Mouse (Mus musculus) kidney, embryonic 15.5 days (tissue): ENCODE measurements at regions not wholly inside any gene's neighbourhood (a gene's known extent, or its start where the extent isn't known, plus 50 kb on each side); places are given as distances from the start of the nearest gene placed in this dataset.

Source experiments
- ATAC-seq: fragments of 200-750 bp; cut with Nextera tagmentation; replicated peaks from 2 replicates; pipeline ENCODE4 v1.8.0; 2017; ENCODE audit warnings: moderate TSS enrichment; ENCODE audit not compliant: low FRiP score
- H3K27ac ChIP-seq: fragments of 300-500 bp; sonication (generic); 2 replicates; pipeline ENCODE4 v1.5.1; 2015; ENCODE audit warnings: mild to moderate bottlenecking, inconsistent platforms
- H3K27me3 ChIP-seq: fragments of 300-500 bp; sonication (generic); 2 replicates; pipeline ENCODE4 v1.6.1; 2015; ENCODE audit warnings: inconsistent platforms
- H3K36me3 ChIP-seq: fragments of 300-500 bp; sonication (generic); 2 replicates; pipeline ENCODE4 v1.6.1; 2015; ENCODE audit warnings: inconsistent platforms
- H3K4me1 ChIP-seq: fragments of 300-500 bp; sonication (generic); 2 replicates; pipeline ENCODE4 v1.6.1; 2015; ENCODE audit warnings: inconsistent platforms
- H3K4me2 ChIP-seq: fragments of 300-500 bp; sonication (generic); 2 replicates; pipeline ENCODE4 v1.6.1; 2015; ENCODE audit warnings: moderate library complexity, mild to moderate bottlenecking, inconsistent platforms
- H3K4me3 ChIP-seq: fragments of 300-500 bp; sonication (generic); replicated peaks from 2 replicates; pipeline ENCODE4 v1.5.1; 2015; ENCODE audit warnings: mild to moderate bottlenecking, inconsistent platforms
- H3K9ac ChIP-seq: fragments of 300-500 bp; sonication (generic); 2 replicates; pipeline ENCODE4 v1.6.1; 2015; ENCODE audit warnings: mild to moderate bottlenecking, inconsistent platforms
- H3K9me3 ChIP-seq: fragments of 300-500 bp; sonication (generic); replicated peaks from 2 replicates; pipeline ENCODE4 v1.6.1; 2016; ENCODE audit warnings: inconsistent platforms
- WGBS: fragments of 180-500 bp; shearing (Covaris S2); methylation state at CpG from one replicate; pipeline ENCODE4 v1.1.7; 2015; ENCODE audit warnings: mixed read lengths; 5-methylcytosine and 5-hydroxymethylcytosine counted together

GRCm38 (mm10) chr13:97676536-97677048, 83.8 kb downstream of the Gm10260 start:
- peaks cover 8% of the 10 kb centered on the region for H3K4me1 ChIP-seq
- no peak for ATAC-seq
- H3K4me3 ChIP-seq = no peak overlapping the region
- no peaks in the 10 kb centered on the region for H3K9me3 ChIP-seq
- no peak overlapping the region for H3K4me2 ChIP-seq
- no peak overlapping the region for H3K9ac ChIP-seq
- no peak overlapping the region for H3K27ac ChIP-seq
- H3K36me3 ChIP-seq = no peaks in the 10 kb centered on the region
- WGBS = 53% methylated on average over 8 of the region's 8 CpGs
- H3K27me3 ChIP-seq = 0 out of 2 replicates have a peak, but pooled peaks cover 4% of the 10 kb centered on the region

- H3K9ac ChIP-seq = no peak overlapping the region
- 62% methylated on average over 5 of the region's 5 CpGs for WGBS
- no peak for ATAC-seq
Measured at GRCm38 (mm10) chr13:97673107-97673506, 87.3 kb downstream of the Gm10260 start.

GRCm38 (mm10) chr13:97672038-97672675, 88.3 kb downstream of the Gm10260 start:
- ATAC-seq = no peak
- peaks cover 14% of the 10 kb centered on the region for H3K4me1 ChIP-seq
- H3K36me3 ChIP-seq = no peaks in the 10 kb centered on the region
- no peak overlapping the region for H3K27ac ChIP-seq
- no peaks in the 10 kb centered on the region for H3K9me3 ChIP-seq
- H3K4me3 ChIP-seq = no peak overlapping the region
- H3K4me2 ChIP-seq = no peak overlapping the region
- 0 out of 2 replicates have a peak, but pooled peaks cover 4% of the 10 kb centered on the region for H3K27me3 ChIP-seq
- WGBS = 79% methylated on average over 7 of the region's 7 CpGs
- no peak overlapping the region for H3K9ac ChIP-seq

More at GRCm38 (mm10) chr13:97673107-97673506, 87.3 kb downstream of the Gm10260 start:
- Histone ChIP-seq H3K9me3 (no peaks in the 10 kb centered on the region), H3K27me3 (0 out of 2 replicates have a peak, but pooled peaks cover 4% of the 10 kb centered on the region), H3K4me3 (no peak overlapping the region), H3K4me2 (no peak overlapping the region), H3K4me1 (peaks cover 14% of the 10 kb centered on the region), H3K27ac (no peak overlapping the region), H3K36me3 (no peaks in the 10 kb centered on the region)

GRCm38 (mm10) chr13:97669366-97669765, 91.1 kb downstream of the Gm10260 start:
- no peak for ATAC-seq
- Histone ChIP-seq H3K9ac (no peak overlapping the region), H3K27ac (0 out of 2 replicates have a peak overlapping the region, but pooled peaks have one; percentile 3), H3K4me2 (no peak overlapping the region), H3K36me3 (no peaks in the 10 kb centered on the region), H3K27me3 (0 out of 2 replicates have a peak, but pooled peaks cover 4% of the 10 kb centered on the region), H3K4me1 (peaks cover 7% of the 10 kb centered on the region; the same call in 1 of the 2 replicates), H3K9me3 (no peaks in the 10 kb centered on the region), H3K4me3 (no peak overlapping the region)
- WGBS = 66% methylated on average over 8 of the region's 8 CpGs

- ATAC-seq = no peak
- 0 out of 2 replicates have a peak overlapping the region, but pooled peaks have one; percentile 3 for H3K27ac ChIP-seq
- H3K4me3 ChIP-seq = no peak overlapping the region
- no peak overlapping the region for H3K4me2 ChIP-seq
- no peaks in the 10 kb centered on the region for H3K9me3 ChIP-seq
- 0 out of 2 replicates have a peak, but pooled peaks cover under 1% of the 10 kb centered on the region for H3K27me3 ChIP-seq
- no peaks in the 10 kb centered on the region for H3K36me3 ChIP-seq
- 60% methylated on average over 5 of the region's 5 CpGs for WGBS
- H3K4me1 ChIP-seq = peaks cover 7% of the 10 kb centered on the region; the same call in 1 of the 2 replicates
- no peak overlapping the region for H3K9ac ChIP-seq
Measured at GRCm38 (mm10) chr13:97668910-97669309, 91.5 kb downstream of the Gm10260 start.

- peaks cover 11% of the 10 kb centered on the region; the same call in 1 of the 2 replicates for H3K4me1 ChIP-seq
- 83% methylated on average over 7 of the region's 7 CpGs for WGBS
Measured at GRCm38 (mm10) chr13:97667313-97667712, 93.1 kb downstream of the Gm10260 start.

GRCm38 (mm10) chr13:97666761-97667160, 93.7 kb downstream of the Gm10260 start:
- Histone ChIP-seq H3K27ac (no peak overlapping the region), H3K9ac (no peak overlapping the region), H3K4me2 (no peak overlapping the region), H3K9me3 (no peaks in the 10 kb centered on the region), H3K4me3 (no peak overlapping the region), H3K27me3 (no peaks in the 10 kb centered on the region), H3K36me3 (no peaks in the 10 kb centered on the region), H3K4me1 (peaks cover 11% of the 10 kb centered on the region; the same call in 1 of the 2 replicates)
- no peak for ATAC-seq
- WGBS = 89% methylated on average over 4 of the region's 4 CpGs

More at GRCm38 (mm10) chr13:97667313-97667712, 93.1 kb downstream of the Gm10260 start:
- no peaks in the 10 kb centered on the region for H3K27me3 ChIP-seq
- no peak overlapping the region for H3K4me2 ChIP-seq
- no peak overlapping the region for H3K27ac ChIP-seq
- no peaks in the 10 kb centered on the region for H3K36me3 ChIP-seq
- H3K9me3 ChIP-seq = no peaks in the 10 kb centered on the region
- no peak overlapping the region for H3K4me3 ChIP-seq
- no peak for ATAC-seq
- no peak overlapping the region for H3K9ac ChIP-seq

GRCm38 (mm10) chr13:97665226-97665625, 95.2 kb downstream of the Gm10260 start:
- Histone ChIP-seq H3K27ac (no peak overlapping the region), H3K9me3 (no peaks in the 10 kb centered on the region), H3K9ac (no peak overlapping the region), H3K4me3 (no peak overlapping the region), H3K36me3 (no peaks in the 10 kb centered on the region), H3K27me3 (no peaks in the 10 kb centered on the region), H3K4me1 (peaks cover 11% of the 10 kb centered on the region; the same call in 1 of the 2 replicates), H3K4me2 (no peak overlapping the region)
- no peak for ATAC-seq
- WGBS = 86% methylated on average over 1 of the region's 1 CpGs

GRCm38 (mm10) chr13:97662741-97663140, 97.7 kb downstream of the Gm10260 start:
- Histone ChIP-seq H3K4me2 (no peak overlapping the region), H3K9me3 (no peaks in the 10 kb centered on the region), H3K27ac (no peak overlapping the region), H3K4me1 (0 out of 2 replicates have a peak, but pooled peaks cover 4% of the 10 kb centered on the region), H3K9ac (no peak overlapping the region), H3K36me3 (no peaks in the 10 kb centered on the region), H3K27me3 (no peaks in the 10 kb centered on the region), H3K4me3 (no peak overlapping the region)
- 62% methylated on average over 8 of the region's 8 CpGs for WGBS
- ATAC-seq = no peak

- Histone ChIP-seq H3K4me3 (no peak overlapping the region), H3K4me2 (no peak overlapping the region), H3K36me3 (no peaks in the 10 kb centered on the region), H3K27ac (no peak overlapping the region), H3K4me1 (no peaks in the 10 kb centered on the region), H3K9ac (no peak overlapping the region), H3K27me3 (no peaks in the 10 kb centered on the region), H3K9me3 (no peaks in the 10 kb centered on the region)
- 90% methylated on average over 2 of the region's 2 CpGs for WGBS
- ATAC-seq = no peak
Measured at GRCm38 (mm10) chr13:97656618-97657017, 103.8 kb downstream of the Gm10260 start.

- 93% methylated on average over 9 of the region's 9 CpGs for WGBS
- Histone ChIP-seq H3K4me3 (no peak overlapping the region), H3K36me3 (no peaks in the 10 kb centered on the region), H3K4me2 (no peak overlapping the region), H3K27me3 (no peaks in the 10 kb centered on the region), H3K4me1 (no peaks in the 10 kb centered on the region), H3K9ac (no peak overlapping the region), H3K27ac (no peak overlapping the region), H3K9me3 (no peaks in the 10 kb centered on the region)
- ATAC-seq = no peak
Measured at GRCm38 (mm10) chr13:97652279-97652678, 108.2 kb downstream of the Gm10260 start.

GRCm38 (mm10) chr13:97651761-97652160, 108.7 kb downstream of the Gm10260 start:
- no peak overlapping the region for H3K27ac ChIP-seq
- no peak overlapping the region for H3K4me3 ChIP-seq
- whole genome bisulfite sequencing = 79% methylated on average over 9 of the region's 9 CpGs
- no peak overlapping the region for H3K4me2 ChIP-seq
- H3K27me3 ChIP-seq = no peaks in the 10 kb centered on the region
- no peaks in the 10 kb centered on the region for H3K9me3 ChIP-seq
- no peaks in the 10 kb centered on the region for H3K4me1 ChIP-seq
- ATAC-seq = no peak
- H3K36me3 ChIP-seq = no peaks in the 10 kb centered on the region
- H3K9ac ChIP-seq = no peak overlapping the region
